Mouse (Mus musculus): Measurements from ENCODE around the gene Capns2. TPM values are rescaled to one million over a fixed set of nuclear protein-coding genes. Genes with fewer than 3 reads are reported as not detected.

Capns2 gene
- total and polyA plus RNA-seq, 3 experiments = 0.21 to 0.62 TPM; not detected in 1

GRCm38 (mm10) chr8:92903488-92904135, 2.4 kb downstream of the Capns2 start:
- no peak overlapping the region for H3K4me3 ChIP-seq (ENCODE audit: control insufficient read depth in 1 of 2, insufficient read depth in 1 of 2, low read depth in 2 of 2, low read length in 2 of 2)
- no peak for DNase-seq (ENCODE audit: low read depth, low spot score)
- no peak overlapping the region for H3K27ac ChIP-seq (ENCODE audit: control insufficient read depth, low read depth, low read length)
- no peaks in the 10 kb centered on the region for H3K79me2 ChIP-seq (ENCODE audit: control insufficient read depth, insufficient read depth, low read length, poor library complexity)
- no peak overlapping the region for H3K9ac ChIP-seq (ENCODE audit: control insufficient read depth, low read depth, low read length, poor library complexity, severe bottlenecking)
- H3K9me3 ChIP-seq (replicated peaks; ENCODE audit: insufficient read depth, low read length) = no peaks in the 10 kb centered on the region
- H3K36me3 ChIP-seq (ENCODE audit: control insufficient read depth in 1 of 2, insufficient read depth in 2 of 2, low read length in 2 of 2) = peaks cover 0 to 2% of the 10 kb centered on the region in 2 experiments; a peak in 1 of 4 replicates
- H3K4me1 ChIP-seq (ENCODE audit: control insufficient read depth in 1 of 2, insufficient read depth in 2 of 2, low read length in 2 of 2) = no peaks in the 10 kb centered on the region
- H3K27me3 ChIP-seq (ENCODE audit: control insufficient read depth in 1 of 2, insufficient read depth in 2 of 2, low read length in 2 of 2) = no peaks in the 10 kb centered on the region
- TF ChIP-seq MYC (IDR thresholded peaks at IDR 0.05; ENCODE audit: low read depth, low read length) (no peak), POLR2AphosphoS2 (IDR thresholded peaks at IDR 0.05; ENCODE audit: low read length) (no peak), TAL1 (IDR thresholded peaks at IDR 0.05; ENCODE audit: low read length) (no peak), CTCF (IDR thresholded peaks at IDR 0.05 in 2 of 3, conservative IDR thresholded peaks at IDR 0.05 in 1 of 3; ENCODE audit: control insufficient read depth in 1 of 3, insufficient read depth in 1 of 3, low read depth in 2 of 3, low read length in 3 of 3, poor library complexity in 1 of 3, severe bottlenecking in 1 of 3) (no peak), SIN3A (IDR thresholded peaks at IDR 0.05; ENCODE audit: low read length) (no peak), USF2 (IDR thresholded peaks at IDR 0.05; ENCODE audit: borderline replicate concordance in 1 of 2, insufficient read depth in 1 of 2, low read depth in 1 of 2, low read length in 2 of 2) (no peak), JUND (IDR thresholded peaks at IDR 0.05; ENCODE audit: low read depth, low read length) (no peak), POLR2A (IDR thresholded peaks at IDR 0.05; ENCODE audit: control insufficient read depth in 1 of 2, insufficient read depth in 1 of 2, low read depth in 1 of 2, low read length in 2 of 2, poor library complexity in 1 of 2) (no peak), NELFE (IDR thresholded peaks at IDR 0.05; ENCODE audit: low read depth, low read length) (no peak), TCF12 (IDR thresholded peaks at IDR 0.05; ENCODE audit: low read depth, low read length) (no peak), MYB (IDR thresholded peaks at IDR 0.05; ENCODE audit: low read depth, low read length) (no peak), ELF1 (IDR thresholded peaks at IDR 0.05; ENCODE audit: low read depth, low read length) (no peak), GATA1 (IDR thresholded peaks at IDR 0.05; ENCODE audit: low read depth, low read length) (no peak)

- H3K4me3 ChIP-seq (ENCODE audit: control insufficient read depth in 1 of 2, insufficient read depth in 1 of 2, low read depth in 2 of 2, low read length in 2 of 2) = no peak overlapping the region
- H3K27ac ChIP-seq (ENCODE audit: control insufficient read depth, low read depth, low read length) = no peak overlapping the region
- H3K9me3 ChIP-seq (replicated peaks; ENCODE audit: insufficient read depth, low read length) = no peaks in the 10 kb centered on the region
- H3K9ac ChIP-seq (ENCODE audit: control insufficient read depth, low read depth, low read length, poor library complexity, severe bottlenecking) = no peak overlapping the region
- no peaks in the 10 kb centered on the region for H3K79me2 ChIP-seq (ENCODE audit: control insufficient read depth, insufficient read depth, low read length, poor library complexity)
- no peaks in the 10 kb centered on the region for H3K27me3 ChIP-seq (ENCODE audit: control insufficient read depth in 1 of 2, insufficient read depth in 2 of 2, low read length in 2 of 2)
- TF ChIP-seq SMC3 (IDR thresholded peaks at IDR 0.05; ENCODE audit: low read depth, low read length) (no peak), HCFC1 (IDR thresholded peaks at IDR 0.05; ENCODE audit: low read depth, low read length) (no peak), RAD21 (IDR thresholded peaks at IDR 0.05; ENCODE audit: low read depth, low read length) (no peak), POLR2AphosphoS2 (IDR thresholded peaks at IDR 0.05; ENCODE audit: low read length) (no peak), MAX (IDR thresholded peaks at IDR 0.05; ENCODE audit: low read length) (no peak), GABPA (IDR thresholded peaks at IDR 0.05; ENCODE audit: low read depth, low read length) (no peak)
- no peaks in the 10 kb centered on the region for H3K4me1 ChIP-seq (ENCODE audit: control insufficient read depth in 1 of 2, insufficient read depth in 2 of 2, low read length in 2 of 2)
- H3K36me3 ChIP-seq (ENCODE audit: control insufficient read depth in 1 of 2, insufficient read depth in 2 of 2, low read length in 2 of 2) = peaks cover 0 to 2% of the 10 kb centered on the region in 2 experiments; a peak in 2 of 4 replicates
- DNase-seq (ENCODE audit: low read depth, low spot score) = no peak
These were observed 5.3 kb downstream of the Capns2 start for GRCm38 (mm10) chr8:92906553-92906952.
